Mouse (Mus musculus): Measurements from ENCODE around the gene Ahcyl2. TPM values are rescaled to one million over a fixed set of nuclear protein-coding genes. Genes with fewer than 3 reads are reported as not detected.

Gene Ahcyl2
- polyA plus RNA-seq, 1 experiment from 2014 or later, result 17.2 TPM

- Histone ChIP-seq H3K36me3 (ENCODE audit: control insufficient read depth, insufficient read depth, low read length) (no peaks in the 10 kb centered on the region), H3K27me3 (ENCODE audit: control insufficient read depth, insufficient read depth, low read length) (no peaks in the 10 kb centered on the region), H3K4me3 (ENCODE audit: low read length) (no peak overlapping the region), H3K9me3 (ENCODE audit: control insufficient read depth, low read length) (no peaks in the 10 kb centered on the region), H3K27ac (ENCODE audit: low read depth, low read length) (no peak overlapping the region), H3K9ac (ENCODE audit: low read depth, low read length) (no peak overlapping the region), H3K4me1 (ENCODE audit: control insufficient read depth, insufficient read depth, low read length) (no peaks in the 10 kb centered on the region), H3K4me2 (replicated peaks; ENCODE audit: low read depth, low read length) (no peak overlapping the region)
- no peak for ATAC-seq (ENCODE audit: low FRiP score, low TSS enrichment)
- WGBS, result 78% methylated on average over 4 of the region's 4 CpGs
Measured at GRCm38 (mm10) chr6:29833117-29833516, 65.3 kb downstream of the Ahcyl2 start.

- no peak overlapping the region for H3K4me3 ChIP-seq (ENCODE audit: low read length)
- no peaks in the 10 kb centered on the region for H3K36me3 ChIP-seq (ENCODE audit: control insufficient read depth, insufficient read depth, low read length)
- H3K27me3 ChIP-seq (ENCODE audit: control insufficient read depth, insufficient read depth, low read length), result no peaks in the 10 kb centered on the region
- H3K9ac ChIP-seq (ENCODE audit: low read depth, low read length), result no peak overlapping the region
- no peak for ATAC-seq (ENCODE audit: low FRiP score, low TSS enrichment)
- no peaks in the 10 kb centered on the region for H3K9me3 ChIP-seq (ENCODE audit: control insufficient read depth, low read length)
- 70% methylated on average over 4 of the region's 4 CpGs for WGBS
- H3K4me2 ChIP-seq (replicated peaks; ENCODE audit: low read depth, low read length), result no peak overlapping the region
- H3K27ac ChIP-seq (ENCODE audit: low read depth, low read length), result no peak overlapping the region
- H3K4me1 ChIP-seq (ENCODE audit: control insufficient read depth, insufficient read depth, low read length), result no peaks in the 10 kb centered on the region
Measured at GRCm38 (mm10) chr6:29833568-29834255, 65.9 kb downstream of the Ahcyl2 start.

GRCm38 (mm10) chr6:29835543-29836177, 67.8 kb downstream of the Ahcyl2 start:
- Histone ChIP-seq H3K27me3 (ENCODE audit: control insufficient read depth, insufficient read depth, low read length) (no peaks in the 10 kb centered on the region), H3K36me3 (ENCODE audit: control insufficient read depth, insufficient read depth, low read length) (no peaks in the 10 kb centered on the region), H3K27ac (ENCODE audit: low read depth, low read length) (no peak overlapping the region), H3K9ac (ENCODE audit: low read depth, low read length) (no peak overlapping the region), H3K4me1 (ENCODE audit: control insufficient read depth, insufficient read depth, low read length) (no peaks in the 10 kb centered on the region), H3K4me3 (ENCODE audit: low read length) (no peak overlapping the region), H3K9me3 (ENCODE audit: control insufficient read depth, low read length) (no peaks in the 10 kb centered on the region), H3K4me2 (replicated peaks; ENCODE audit: low read depth, low read length) (no peak overlapping the region)
- WGBS, result 85% methylated on average over 3 of the region's 3 CpGs
- no peak for ATAC-seq (ENCODE audit: low FRiP score, low TSS enrichment)

GRCm38 (mm10) chr6:29837579-29837978, 69.8 kb downstream of the Ahcyl2 start:
- WGBS, result 92% methylated on average over 2 of the region's 2 CpGs
- Histone ChIP-seq H3K27me3 (ENCODE audit: control insufficient read depth, insufficient read depth, low read length) (no peaks in the 10 kb centered on the region), H3K4me3 (ENCODE audit: low read length) (no peak overlapping the region), H3K36me3 (ENCODE audit: control insufficient read depth, insufficient read depth, low read length) (no peaks in the 10 kb centered on the region), H3K9me3 (ENCODE audit: control insufficient read depth, low read length) (no peaks in the 10 kb centered on the region), H3K4me2 (replicated peaks; ENCODE audit: low read depth, low read length) (no peak overlapping the region), H3K9ac (ENCODE audit: low read depth, low read length) (no peak overlapping the region), H3K4me1 (ENCODE audit: control insufficient read depth, insufficient read depth, low read length) (no peaks in the 10 kb centered on the region), H3K27ac (ENCODE audit: low read depth, low read length) (no peak overlapping the region)
- ATAC-seq (ENCODE audit: low FRiP score, low TSS enrichment), result no peak

- ATAC-seq (ENCODE audit: low FRiP score, low TSS enrichment), result no peak
- Histone ChIP-seq H3K27me3 (ENCODE audit: control insufficient read depth, insufficient read depth, low read length) (no peaks in the 10 kb centered on the region), H3K9ac (ENCODE audit: low read depth, low read length) (no peak overlapping the region), H3K4me2 (replicated peaks; ENCODE audit: low read depth, low read length) (no peak overlapping the region), H3K36me3 (ENCODE audit: control insufficient read depth, insufficient read depth, low read length) (no peaks in the 10 kb centered on the region), H3K4me1 (ENCODE audit: control insufficient read depth, insufficient read depth, low read length) (no peaks in the 10 kb centered on the region), H3K4me3 (ENCODE audit: low read length) (no peak overlapping the region), H3K27ac (ENCODE audit: low read depth, low read length) (no peak overlapping the region), H3K9me3 (ENCODE audit: control insufficient read depth, low read length) (no peaks in the 10 kb centered on the region)
- 90% methylated on average over 3 of the region's 3 CpGs for WGBS
Measured at GRCm38 (mm10) chr6:29838531-29838930, 70.7 kb downstream of the Ahcyl2 start.

GRCm38 (mm10) chr6:29840008-29840407, 72.2 kb downstream of the Ahcyl2 start:
- no peaks in the 10 kb centered on the region for H3K27me3 ChIP-seq (ENCODE audit: control insufficient read depth, insufficient read depth, low read length)
- no peak overlapping the region for H3K4me2 ChIP-seq (replicated peaks; ENCODE audit: low read depth, low read length)
- H3K27ac ChIP-seq (ENCODE audit: low read depth, low read length), result no peak overlapping the region
- H3K4me3 ChIP-seq (ENCODE audit: low read length), result no peak overlapping the region
- H3K4me1 ChIP-seq (ENCODE audit: control insufficient read depth, insufficient read depth, low read length), result no peaks in the 10 kb centered on the region
- WGBS, result 86% methylated on average over 1 of the region's 1 CpGs
- H3K36me3 ChIP-seq (ENCODE audit: control insufficient read depth, insufficient read depth, low read length), result no peaks in the 10 kb centered on the region
- no peak overlapping the region for H3K9ac ChIP-seq (ENCODE audit: low read depth, low read length)
- ATAC-seq (ENCODE audit: low FRiP score, low TSS enrichment), result no peak
- no peaks in the 10 kb centered on the region for H3K9me3 ChIP-seq (ENCODE audit: control insufficient read depth, low read length)

- Histone ChIP-seq H3K4me3 (ENCODE audit: low read length) (no peak overlapping the region), H3K4me1 (ENCODE audit: control insufficient read depth, insufficient read depth, low read length) (no peaks in the 10 kb centered on the region), H3K27me3 (ENCODE audit: control insufficient read depth, insufficient read depth, low read length) (no peaks in the 10 kb centered on the region), H3K36me3 (ENCODE audit: control insufficient read depth, insufficient read depth, low read length) (no peaks in the 10 kb centered on the region), H3K4me2 (replicated peaks; ENCODE audit: low read depth, low read length) (no peak overlapping the region), H3K27ac (ENCODE audit: low read depth, low read length) (no peak overlapping the region), H3K9me3 (ENCODE audit: control insufficient read depth, low read length) (no peaks in the 10 kb centered on the region), H3K9ac (ENCODE audit: low read depth, low read length) (no peak overlapping the region)
- 96% methylated on average over 2 of the region's 2 CpGs for WGBS
- ATAC-seq (ENCODE audit: low FRiP score, low TSS enrichment), result no peak
Measured at GRCm38 (mm10) chr6:29841461-29841860, 73.7 kb downstream of the Ahcyl2 start.

- H3K4me2 ChIP-seq (replicated peaks; ENCODE audit: low read depth, low read length), result no peak overlapping the region
- no peak overlapping the region for H3K4me3 ChIP-seq (ENCODE audit: low read length)
- no peak overlapping the region for H3K9ac ChIP-seq (ENCODE audit: low read depth, low read length)
- 70% methylated on average over 5 of the region's 5 CpGs for WGBS
- no peaks in the 10 kb centered on the region; the same call in 1 of the 2 replicates for H3K4me1 ChIP-seq (ENCODE audit: control insufficient read depth, insufficient read depth, low read length)
- no peaks in the 10 kb centered on the region for H3K9me3 ChIP-seq (ENCODE audit: control insufficient read depth, low read length)
- no peak for ATAC-seq (ENCODE audit: low FRiP score, low TSS enrichment)
- H3K27ac ChIP-seq (ENCODE audit: low read depth, low read length), result no peak overlapping the region
- H3K36me3 ChIP-seq (ENCODE audit: control insufficient read depth, insufficient read depth, low read length), result no peaks in the 10 kb centered on the region
- no peaks in the 10 kb centered on the region for H3K27me3 ChIP-seq (ENCODE audit: control insufficient read depth, insufficient read depth, low read length)
Measured at GRCm38 (mm10) chr6:29847643-29848166, 79.9 kb downstream of the Ahcyl2 start.

GRCm38 (mm10) chr6:29848808-29849207, 81.0 kb downstream of the Ahcyl2 start:
- no peaks in the 10 kb centered on the region for H3K36me3 ChIP-seq (ENCODE audit: control insufficient read depth, insufficient read depth, low read length)
- H3K9ac ChIP-seq (ENCODE audit: low read depth, low read length), result no peak overlapping the region
- no peaks in the 10 kb centered on the region; the same call in 1 of the 2 replicates for H3K4me1 ChIP-seq (ENCODE audit: control insufficient read depth, insufficient read depth, low read length)
- H3K27me3 ChIP-seq (ENCODE audit: control insufficient read depth, insufficient read depth, low read length), result no peaks in the 10 kb centered on the region
- peak; percentile 63; the same call in 1 of the 2 replicates for ATAC-seq (ENCODE audit: low FRiP score, low TSS enrichment)
- 0 out of 2 replicates have a peak overlapping the region, but pooled peaks have one; percentile 37 for H3K27ac ChIP-seq (ENCODE audit: low read depth, low read length)
- no peak overlapping the region for H3K4me2 ChIP-seq (replicated peaks; ENCODE audit: low read depth, low read length)
- 55% methylated on average over 3 of the region's 3 CpGs for WGBS
- no peaks in the 10 kb centered on the region for H3K9me3 ChIP-seq (ENCODE audit: control insufficient read depth, low read length)
- no peak overlapping the region for H3K4me3 ChIP-seq (ENCODE audit: low read length)

Data from kidney, embryonic 14.5 days (tissue).